Mouse (Mus musculus): ENCODE results near the gene Nsmce4a. TPM values are rescaled to one million over a fixed set of nuclear protein-coding genes. Genes with fewer than 3 reads are reported as not detected.

Gene Nsmce4a
- total and polyA plus RNA-seq, 2 experiments: 20.8 to 73.5 TPM

- H3K27me3 ChIP-seq (ENCODE audit: control insufficient read depth, insufficient read depth, low read length): no peaks in the 10 kb centered on the region
- no peak for TF ChIP-seq CTCF (IDR thresholded peaks at IDR 0.05; ENCODE audit: low read depth, low read length)
- no peak for TF ChIP-seq POLR2A (IDR thresholded peaks at IDR 0.05; ENCODE audit: extremely low read depth, insufficient read depth, low read length)
- DNase-seq (ENCODE audit: extremely low read depth, low read depth, low spot score): peak; percentile 33
- peak overlapping the region; percentile 94 for H3K27ac ChIP-seq (replicated peaks; ENCODE audit: insufficient read depth, low read depth, low read length)
- no peak overlapping the region for H3K4me3 ChIP-seq (ENCODE audit: insufficient read depth, low read depth, low read length)
- H3K36me3 ChIP-seq (ENCODE audit: control insufficient read depth, insufficient read depth, low read length): peaks cover 23% of the 10 kb centered on the region; the same call in 1 of the 2 replicates
- H3K79me2 ChIP-seq (ENCODE audit: control insufficient read depth, insufficient read depth, low read length): peaks cover 9% of the 10 kb centered on the region
- peaks cover 5% of the 10 kb centered on the region; the same call in 1 of the 2 replicates for H3K4me1 ChIP-seq (ENCODE audit: control insufficient read depth, insufficient read depth, low read length)
- H3K9ac ChIP-seq (ENCODE audit: low read depth, low read length): peak overlapping the region; percentile 93
- 22% methylated on average over 3 of the region's 3 CpGs for WGBS
Measured at GRCm38 (mm10) chr7:130545893-130546292, 27.0 kb downstream of the Nsmce4a start.

- Histone ChIP-seq H3K9ac (ENCODE audit: low read depth, low read length) (no peak overlapping the region), H3K4me3 (ENCODE audit: insufficient read depth, low read depth, low read length) (no peak overlapping the region), H3K4me1 (ENCODE audit: control insufficient read depth, insufficient read depth, low read length) (peaks cover 5% of the 10 kb centered on the region; the same call in 1 of the 2 replicates), H3K27ac (replicated peaks; ENCODE audit: insufficient read depth, low read depth, low read length) (no peak overlapping the region), H3K36me3 (ENCODE audit: control insufficient read depth, insufficient read depth, low read length) (peaks cover 25% of the 10 kb centered on the region; the same call in 1 of the 2 replicates), H3K79me2 (ENCODE audit: control insufficient read depth, insufficient read depth, low read length) (peaks cover 9% of the 10 kb centered on the region), H3K27me3 (ENCODE audit: control insufficient read depth, insufficient read depth, low read length) (no peaks in the 10 kb centered on the region)
- 79% methylated on average over 5 of the region's 5 CpGs for WGBS
- DNase-seq (ENCODE audit: extremely low read depth, low read depth, low spot score): peak; percentile 4
- no peak for TF ChIP-seq CTCF (IDR thresholded peaks at IDR 0.05; ENCODE audit: low read depth, low read length)
- no peak for TF ChIP-seq POLR2A (IDR thresholded peaks at IDR 0.05; ENCODE audit: extremely low read depth, insufficient read depth, low read length)
Measured at GRCm38 (mm10) chr7:130545401-130545800, 27.5 kb downstream of the Nsmce4a start.

- H3K4me3 ChIP-seq (ENCODE audit: insufficient read depth, low read depth, low read length): no peak overlapping the region
- H3K36me3 ChIP-seq (ENCODE audit: control insufficient read depth, insufficient read depth, low read length): peaks cover 44% of the 10 kb centered on the region
- WGBS: 95% methylated on average over 4 of the region's 4 CpGs
- peaks cover 9% of the 10 kb centered on the region for H3K79me2 ChIP-seq (ENCODE audit: control insufficient read depth, insufficient read depth, low read length)
- H3K9ac ChIP-seq (ENCODE audit: low read depth, low read length): no peak overlapping the region
- peaks cover 5% of the 10 kb centered on the region; the same call in 1 of the 2 replicates for H3K4me1 ChIP-seq (ENCODE audit: control insufficient read depth, insufficient read depth, low read length)
- TF ChIP-seq POLR2A (IDR thresholded peaks at IDR 0.05; ENCODE audit: extremely low read depth, insufficient read depth, low read length) (no peak), CTCF (IDR thresholded peaks at IDR 0.05; ENCODE audit: low read depth, low read length) (no peak)
- no peak for DNase-seq (ENCODE audit: extremely low read depth, low read depth, low spot score)
- H3K27ac ChIP-seq (replicated peaks; ENCODE audit: insufficient read depth, low read depth, low read length): no peak overlapping the region
- no peaks in the 10 kb centered on the region for H3K27me3 ChIP-seq (ENCODE audit: control insufficient read depth, insufficient read depth, low read length)
Measured at GRCm38 (mm10) chr7:130543181-130543580, 29.7 kb downstream of the Nsmce4a start.

- 90% methylated on average over 7 of the region's 7 CpGs for WGBS
- H3K9ac ChIP-seq (ENCODE audit: low read depth, low read length): no peak overlapping the region
Measured at GRCm38 (mm10) chr7:130540176-130540575, 32.7 kb downstream of the Nsmce4a start.

GRCm38 (mm10) chr7:130537068-130537467, 35.9 kb downstream of the Nsmce4a start:
- Histone ChIP-seq H3K4me1 (ENCODE audit: control insufficient read depth, insufficient read depth, low read length) (peaks cover 6% of the 10 kb centered on the region), H3K27me3 (ENCODE audit: control insufficient read depth, insufficient read depth, low read length) (no peaks in the 10 kb centered on the region), H3K36me3 (ENCODE audit: control insufficient read depth, insufficient read depth, low read length) (peaks cover 57% of the 10 kb centered on the region), H3K9ac (ENCODE audit: low read depth, low read length) (no peak overlapping the region), H3K27ac (replicated peaks; ENCODE audit: insufficient read depth, low read depth, low read length) (no peak overlapping the region), H3K4me3 (ENCODE audit: insufficient read depth, low read depth, low read length) (no peak overlapping the region), H3K79me2 (ENCODE audit: control insufficient read depth, insufficient read depth, low read length) (no peaks in the 10 kb centered on the region)
- DNase-seq (ENCODE audit: extremely low read depth, low read depth, low spot score): no peak
- 82% methylated on average over 4 of the region's 4 CpGs for WGBS
- TF ChIP-seq CTCF (IDR thresholded peaks at IDR 0.05; ENCODE audit: low read depth, low read length): no peak
- TF ChIP-seq POLR2A (IDR thresholded peaks at IDR 0.05; ENCODE audit: extremely low read depth, insufficient read depth, low read length): no peak

More at GRCm38 (mm10) chr7:130540176-130540575, 32.7 kb downstream of the Nsmce4a start:
- Histone ChIP-seq H3K4me1 (ENCODE audit: control insufficient read depth, insufficient read depth, low read length) (no peaks in the 10 kb centered on the region), H3K36me3 (ENCODE audit: control insufficient read depth, insufficient read depth, low read length) (peaks cover 60% of the 10 kb centered on the region), H3K79me2 (ENCODE audit: control insufficient read depth, insufficient read depth, low read length) (peaks cover 9% of the 10 kb centered on the region), H3K27me3 (ENCODE audit: control insufficient read depth, insufficient read depth, low read length) (no peaks in the 10 kb centered on the region), H3K27ac (replicated peaks; ENCODE audit: insufficient read depth, low read depth, low read length) (no peak overlapping the region), H3K4me3 (ENCODE audit: insufficient read depth, low read depth, low read length) (no peak overlapping the region)
- no peak for TF ChIP-seq POLR2A (IDR thresholded peaks at IDR 0.05; ENCODE audit: extremely low read depth, insufficient read depth, low read length)
- DNase-seq (ENCODE audit: extremely low read depth, low read depth, low spot score): no peak

GRCm38 (mm10) chr7:130535174-130535573, 37.7 kb downstream of the Nsmce4a start:
- Histone ChIP-seq H3K36me3 (ENCODE audit: control insufficient read depth, insufficient read depth, low read length) (peaks cover 53% of the 10 kb centered on the region), H3K9ac (ENCODE audit: low read depth, low read length) (no peak overlapping the region), H3K4me3 (ENCODE audit: insufficient read depth, low read depth, low read length) (no peak overlapping the region)

More at GRCm38 (mm10) chr7:130535174-130535573, 37.7 kb downstream of the Nsmce4a start:
- H3K4me1 ChIP-seq (ENCODE audit: control insufficient read depth, insufficient read depth, low read length): peaks cover 6% of the 10 kb centered on the region
- WGBS: 52% methylated on average over 4 of the region's 4 CpGs
- no peaks in the 10 kb centered on the region for H3K79me2 ChIP-seq (ENCODE audit: control insufficient read depth, insufficient read depth, low read length)
- peak; percentile 42 for DNase-seq (ENCODE audit: extremely low read depth, low read depth, low spot score)
- no peak overlapping the region for H3K27ac ChIP-seq (replicated peaks; ENCODE audit: insufficient read depth, low read depth, low read length)
- TF ChIP-seq CTCF (IDR thresholded peaks at IDR 0.05; ENCODE audit: low read depth, low read length) (no peak), POLR2A (IDR thresholded peaks at IDR 0.05; ENCODE audit: extremely low read depth, insufficient read depth, low read length) (no peak)
- no peaks in the 10 kb centered on the region for H3K27me3 ChIP-seq (ENCODE audit: control insufficient read depth, insufficient read depth, low read length)

Measured in liver, adult 2 months (tissue).